Mouse (Mus musculus): Measurements from ENCODE around the gene Tomm7. TPM values are rescaled to one million over a fixed set of nuclear protein-coding genes. Genes with fewer than 3 reads are reported as not detected.
A peak's percentile ranks its signal among the peaks of the same experiment; 100 is the strongest.
"Not testable (repeated sequence)": the region's sequence is repeated elsewhere in the genome, so short reads cannot be mapped to it uniquely, and the experiment has no call there.

The Tomm7 gene
- polyA plus RNA-seq, 1 experiment: 61.4 TPM

DNA sequence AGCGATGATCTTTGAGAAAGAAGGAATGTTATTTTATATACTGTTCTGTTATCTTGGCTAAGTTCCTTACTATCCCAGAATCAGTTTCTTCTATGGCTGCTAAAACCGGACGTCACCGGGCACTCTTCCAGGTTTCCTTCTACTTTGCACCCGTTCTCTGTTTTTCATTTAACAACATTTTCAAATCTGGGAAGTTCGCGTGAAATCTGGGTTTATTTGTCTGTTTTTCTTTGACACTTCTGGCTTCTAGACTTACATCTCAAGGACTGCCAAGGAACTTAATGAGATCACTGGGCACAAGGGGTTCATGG lies 525 bp upstream of the Tomm7 start:
- H3K4me1 ChIP-seq (ENCODE audit: control insufficient read depth, insufficient read depth, low read length): no peaks in the 10 kb centered on the region; the same call in 1 of the 2 replicates
- peak overlapping the region; percentile 86 for H3K4me3 ChIP-seq (replicated peaks; ENCODE audit: control insufficient read depth, low read depth, low read length)
- TF ChIP-seq POLR2A (IDR thresholded peaks at IDR 0.05; ENCODE audit: borderline replicate concordance, control insufficient read depth, low read depth, low read length): no peak
- TF ChIP-seq CTCF (IDR thresholded peaks at IDR 0.05; ENCODE audit: control insufficient read depth, insufficient read depth, low read length): no peak
- no peak overlapping the region for H3K27ac ChIP-seq (ENCODE audit: control insufficient read depth, insufficient read depth, low read depth, low read length, poor library complexity)
- 23% methylated on average over 7 of the region's 7 CpGs for WGBS

DNA sequence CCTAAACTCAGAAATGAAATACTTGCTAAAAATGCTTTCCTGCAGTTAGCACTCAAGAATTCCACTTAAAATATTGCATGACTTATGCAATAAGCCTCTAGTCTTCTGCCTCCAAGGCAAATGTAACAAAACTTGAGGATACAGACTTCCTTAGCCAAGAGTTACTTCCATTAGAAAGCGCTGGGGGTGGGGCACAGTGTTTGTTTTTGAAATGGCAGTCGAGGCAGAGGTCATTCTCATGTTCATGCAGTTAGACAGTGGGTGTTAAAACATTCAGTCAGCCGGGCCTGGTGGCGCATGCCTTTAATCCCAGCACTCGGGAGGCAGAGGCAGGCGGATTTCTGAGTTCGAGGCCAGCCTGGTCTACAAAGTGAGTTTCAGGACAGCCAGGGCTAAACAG lies 5.8 kb downstream of the Tomm7 start:
- WGBS: 87% methylated on average over 7 of the region's 7 CpGs

DNA sequence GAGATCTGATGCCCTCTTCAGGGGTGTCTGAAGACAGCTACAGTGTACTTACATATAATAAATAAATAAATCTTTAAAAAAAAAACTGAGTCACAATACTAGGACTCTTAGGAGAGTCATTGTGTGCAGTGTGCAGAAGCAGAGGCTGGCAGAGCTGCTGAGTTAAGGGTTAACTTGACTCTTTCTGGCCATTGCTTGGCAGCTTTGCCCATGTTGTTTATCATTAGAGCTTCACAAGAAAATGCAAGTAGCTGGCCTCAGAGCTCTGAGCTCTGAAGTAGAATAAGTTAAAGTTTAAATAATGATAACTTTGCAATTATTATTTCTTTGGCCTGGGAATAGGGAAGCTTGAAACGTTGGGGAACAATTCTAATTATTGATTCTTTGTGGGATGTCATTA lies 8.3 kb downstream of the Tomm7 start:
- 65% methylated on average over 1 of the region's 1 CpGs for WGBS
- not testable (repeated sequence) for H3K4me3 ChIP-seq (replicated peaks; ENCODE audit: control insufficient read depth, low read depth, low read length); H3K27ac ChIP-seq (ENCODE audit: control insufficient read depth, insufficient read depth, low read depth, low read length, poor library complexity); H3K4me1 ChIP-seq (ENCODE audit: control insufficient read depth, insufficient read depth, low read length)

More for the DNA sequence above, 5.8 kb downstream of the Tomm7 start:
- TF ChIP-seq POLR2A (IDR thresholded peaks at IDR 0.05; ENCODE audit: borderline replicate concordance, control insufficient read depth, low read depth, low read length) (no peak), CTCF (IDR thresholded peaks at IDR 0.05; ENCODE audit: control insufficient read depth, insufficient read depth, low read length) (no peak)
- H3K4me1 ChIP-seq (ENCODE audit: control insufficient read depth, insufficient read depth, low read length): no peaks in the 10 kb centered on the region; the same call in 1 of the 2 replicates
- no peak overlapping the region for H3K27ac ChIP-seq (ENCODE audit: control insufficient read depth, insufficient read depth, low read depth, low read length, poor library complexity)
- H3K4me3 ChIP-seq (replicated peaks; ENCODE audit: control insufficient read depth, low read depth, low read length): no peak overlapping the region

DNA sequence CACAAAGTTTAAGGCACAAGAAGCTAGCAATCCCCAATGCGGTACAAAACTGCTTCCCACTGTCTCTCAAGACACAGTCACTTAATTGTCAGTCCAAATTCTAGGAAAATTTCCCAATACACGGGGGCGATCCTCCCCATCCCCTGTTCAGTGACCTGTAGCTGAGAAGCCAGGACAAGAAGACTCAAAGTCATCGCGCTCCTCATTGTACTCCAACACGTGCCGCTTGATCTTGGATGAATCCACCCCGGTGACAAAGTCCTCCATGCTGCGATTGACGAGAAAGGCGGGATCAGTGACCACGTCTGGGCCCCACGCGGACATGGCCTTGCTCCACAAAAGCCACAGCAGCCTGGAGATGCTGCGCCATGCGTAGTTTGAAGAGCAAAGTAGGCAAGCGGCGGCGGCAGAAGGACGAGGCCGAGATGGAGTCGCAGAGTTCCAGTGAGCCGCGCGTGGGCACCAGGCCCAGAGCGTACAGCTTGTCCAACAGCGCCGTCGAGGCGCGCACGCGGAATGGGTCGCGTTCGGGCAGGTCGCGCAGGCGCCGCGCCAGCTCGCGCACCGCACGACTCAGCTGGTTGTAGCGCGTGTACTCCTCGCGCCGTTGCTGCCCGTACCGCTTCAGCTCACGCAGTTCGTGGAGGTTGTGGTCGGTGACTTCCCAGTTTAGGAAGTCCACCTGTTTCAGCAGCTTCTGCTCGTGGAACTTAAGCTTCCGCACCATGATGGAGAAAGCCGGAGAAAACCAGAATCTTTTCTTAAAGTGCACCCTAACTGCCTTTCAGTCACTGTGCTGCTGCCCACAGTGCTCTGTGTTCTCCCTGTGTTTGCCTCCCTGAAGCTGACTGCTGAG lies 12.8 kb downstream of the Tomm7 start:
- Histone ChIP-seq H3K4me3 (replicated peaks; ENCODE audit: control insufficient read depth, low read depth, low read length) (no peak overlapping the region), H3K27ac (ENCODE audit: control insufficient read depth, insufficient read depth, low read depth, low read length, poor library complexity) (no peak overlapping the region), H3K4me1 (ENCODE audit: control insufficient read depth, insufficient read depth, low read length) (no peaks in the 10 kb centered on the region)
- WGBS: 39% methylated on average over 58 of the region's 58 CpGs
- TF ChIP-seq CTCF (IDR thresholded peaks at IDR 0.05; ENCODE audit: control insufficient read depth, insufficient read depth, low read length) (no peak), POLR2A (IDR thresholded peaks at IDR 0.05; ENCODE audit: borderline replicate concordance, control insufficient read depth, low read depth, low read length) (no peak)

DNA sequence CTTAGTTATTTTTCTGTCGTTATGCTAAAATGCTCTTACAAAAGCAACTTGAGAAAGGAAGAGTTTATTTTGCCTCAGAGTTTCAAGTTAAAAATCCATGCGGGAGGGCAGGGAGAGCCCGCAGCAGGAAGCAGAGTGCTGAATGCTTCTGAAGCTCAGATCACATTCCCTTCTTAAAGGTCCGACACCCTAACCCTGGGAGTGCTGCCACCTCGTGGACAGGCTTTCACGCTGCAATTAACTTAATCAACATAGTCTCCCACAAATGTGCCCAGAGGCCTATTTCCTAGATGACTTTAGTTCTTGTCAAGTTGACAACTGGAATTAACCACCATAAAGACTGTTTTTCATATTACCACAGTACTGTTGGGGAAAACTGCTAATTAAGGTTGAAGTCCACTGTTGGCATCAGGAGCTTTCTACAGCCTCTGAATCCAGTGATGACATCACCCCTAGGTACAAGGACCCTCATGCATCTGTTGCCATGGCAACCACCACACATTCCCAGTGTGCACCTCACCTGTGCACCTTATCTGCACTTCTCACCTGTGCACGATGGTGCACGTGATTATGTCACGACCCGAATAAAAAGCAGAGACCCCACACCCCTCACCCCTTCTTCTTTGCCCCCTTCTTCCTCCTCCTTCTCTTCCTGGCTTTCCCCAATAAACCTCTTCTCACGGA lies 17.5 kb downstream of the Tomm7 start:
- H3K4me1 ChIP-seq (ENCODE audit: control insufficient read depth, insufficient read depth, low read length): no peaks in the 10 kb centered on the region; the same call in 1 of the 2 replicates
- WGBS: 35% methylated on average over 11 of the region's 11 CpGs
- H3K27ac ChIP-seq (ENCODE audit: control insufficient read depth, insufficient read depth, low read depth, low read length, poor library complexity): no peak overlapping the region
- peak; percentile 90 for TF ChIP-seq CTCF (IDR thresholded peaks at IDR 0.05; ENCODE audit: control insufficient read depth, insufficient read depth, low read length)
- TF ChIP-seq POLR2A (IDR thresholded peaks at IDR 0.05; ENCODE audit: borderline replicate concordance, control insufficient read depth, low read depth, low read length): no peak
- no peak overlapping the region for H3K4me3 ChIP-seq (replicated peaks; ENCODE audit: control insufficient read depth, low read depth, low read length)

DNA sequence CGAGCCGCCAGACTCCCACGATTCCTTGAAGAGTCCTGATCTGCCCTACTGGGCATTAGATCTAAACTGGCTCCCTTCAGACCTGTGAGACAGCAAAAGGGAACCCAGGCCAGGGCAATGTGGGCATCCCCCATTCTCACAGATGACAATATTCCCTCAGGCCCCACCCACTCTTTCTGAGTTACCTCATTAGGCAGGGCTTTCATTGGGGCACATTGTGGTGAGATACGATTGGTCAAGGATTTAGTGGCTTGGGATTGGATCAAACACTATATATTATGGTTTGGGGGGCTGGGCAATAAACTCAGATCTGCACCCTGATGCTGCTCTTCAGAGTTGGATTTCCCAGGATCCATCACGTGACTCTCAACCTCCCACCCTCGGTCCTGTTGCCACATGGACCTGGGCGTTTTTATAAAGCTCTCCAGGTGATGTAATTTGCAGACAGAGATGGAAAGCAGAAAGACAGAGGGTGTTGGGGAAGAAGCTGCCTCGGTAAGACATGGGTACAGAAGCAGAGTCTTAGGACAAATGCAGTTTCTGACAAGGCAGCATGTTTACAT lies 19.7 kb downstream of the Tomm7 start:
- Histone ChIP-seq H3K27ac (ENCODE audit: control insufficient read depth, insufficient read depth, low read depth, low read length, poor library complexity) (no peak overlapping the region), H3K4me1 (ENCODE audit: control insufficient read depth, insufficient read depth, low read length) (no peaks in the 10 kb centered on the region; the same call in 1 of the 2 replicates), H3K4me3 (replicated peaks; ENCODE audit: control insufficient read depth, low read depth, low read length) (no peak overlapping the region)
- WGBS: 71% methylated on average over 8 of the region's 8 CpGs
- TF ChIP-seq POLR2A (IDR thresholded peaks at IDR 0.05; ENCODE audit: borderline replicate concordance, control insufficient read depth, low read depth, low read length) (no peak), CTCF (IDR thresholded peaks at IDR 0.05; ENCODE audit: control insufficient read depth, insufficient read depth, low read length) (no peak)

DNA sequence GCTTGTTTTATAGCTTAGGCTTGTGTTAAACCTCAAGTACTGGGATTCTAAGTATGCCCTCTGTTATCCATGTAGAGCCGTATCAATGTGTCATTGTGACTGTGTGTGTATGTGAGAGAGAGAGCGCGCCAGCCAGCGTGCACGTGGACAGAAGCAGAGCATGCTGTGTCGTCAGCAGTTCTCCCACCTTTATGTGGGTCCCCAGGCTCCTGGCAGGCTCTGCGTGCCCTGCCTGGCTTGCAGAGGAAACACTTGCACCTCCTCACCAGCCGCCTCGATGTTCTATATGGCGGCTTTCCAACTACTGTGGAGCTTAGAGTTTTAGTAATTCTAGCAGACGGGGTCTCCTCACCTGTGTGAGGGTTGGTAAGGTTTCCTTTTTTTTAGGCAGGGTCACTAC lies 21.7 kb downstream of the Tomm7 start:
- Histone ChIP-seq H3K4me3 (replicated peaks; ENCODE audit: control insufficient read depth, low read depth, low read length) (no peak overlapping the region), H3K4me1 (ENCODE audit: control insufficient read depth, insufficient read depth, low read length) (no peaks in the 10 kb centered on the region; the same call in 1 of the 2 replicates), H3K27ac (ENCODE audit: control insufficient read depth, insufficient read depth, low read depth, low read length, poor library complexity) (no peak overlapping the region)
- TF ChIP-seq POLR2A (IDR thresholded peaks at IDR 0.05; ENCODE audit: borderline replicate concordance, control insufficient read depth, low read depth, low read length): no peak
- no peak for TF ChIP-seq CTCF (IDR thresholded peaks at IDR 0.05; ENCODE audit: control insufficient read depth, insufficient read depth, low read length)
- 69% methylated on average over 11 of the region's 11 CpGs for WGBS

DNA sequence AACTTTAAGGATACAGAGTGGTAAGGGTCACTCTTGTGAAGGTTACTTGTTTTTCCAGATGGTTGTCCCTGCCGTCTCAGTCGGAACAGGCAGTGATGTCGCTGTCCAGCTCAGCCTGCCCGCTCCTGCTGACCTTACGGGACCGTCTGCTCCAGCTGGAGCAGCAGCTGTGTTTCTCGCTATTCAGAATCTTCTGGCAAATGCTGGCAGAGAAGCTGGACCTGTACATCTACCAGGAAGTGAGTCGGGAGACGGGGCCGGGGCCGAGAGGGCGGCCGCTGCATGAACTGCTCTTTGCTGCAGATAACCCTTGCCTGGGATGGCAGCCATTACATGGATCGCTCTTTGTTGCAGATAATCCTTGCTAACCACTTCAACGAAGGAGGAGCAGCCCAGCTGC lies 27.3 kb downstream of the Tomm7 start:
- 94% methylated on average over 15 of the region's 15 CpGs for WGBS
- peaks cover 1% of the 10 kb centered on the region; the same call in 1 of the 2 replicates for H3K4me1 ChIP-seq (ENCODE audit: control insufficient read depth, insufficient read depth, low read length)
- TF ChIP-seq POLR2A (IDR thresholded peaks at IDR 0.05; ENCODE audit: borderline replicate concordance, control insufficient read depth, low read depth, low read length): no peak
- no peak for TF ChIP-seq CTCF (IDR thresholded peaks at IDR 0.05; ENCODE audit: control insufficient read depth, insufficient read depth, low read length)
- H3K27ac ChIP-seq (ENCODE audit: control insufficient read depth, insufficient read depth, low read depth, low read length, poor library complexity): no peak overlapping the region; the same call in 1 of the 2 replicates
- H3K4me3 ChIP-seq (replicated peaks; ENCODE audit: control insufficient read depth, low read depth, low read length): no peak overlapping the region
